Mouse (Mus musculus) forebrain, embryonic 10.5 days (tissue): Measurements from ENCODE around the gene Fam104a. TPM values are rescaled to one million over a fixed set of nuclear protein-coding genes. Genes with fewer than 3 reads are reported as not detected.

Experiments used
- DNase-seq: peaks from one replicate; pipeline ENCODE4 v3.0.0-alpha.2; 2017; ENCODE audit warnings: low spot score; ENCODE audit errors: extremely low spot score
- H3K27ac ChIP-seq: fragments of 300-500 bp; sonication (generic); 2 replicates; pipeline ENCODE4 v1.5.1; 2016; ENCODE audit warnings: mild to moderate bottlenecking
- H3K27me3 ChIP-seq: fragments of 300-500 bp; sonication (generic); 2 replicates; pipeline ENCODE4 v1.6.1; 2016; ENCODE audit warnings: mild to moderate bottlenecking; ENCODE audit not compliant: poor library complexity, severe bottlenecking
- H3K36me3 ChIP-seq: fragments of 300-500 bp; sonication (generic); replicated peaks from 2 replicates; pipeline ENCODE4 v1.6.1; 2016; ENCODE audit warnings: mild to moderate bottlenecking, moderate library complexity
- H3K4me1 ChIP-seq: fragments of 300-500 bp; sonication (generic); 2 replicates; pipeline ENCODE4 v1.6.1; 2016
- H3K4me3 ChIP-seq: fragments of 300-500 bp; sonication (generic); 2 replicates; pipeline ENCODE4 v1.5.1; 2016; ENCODE audit warnings: mild to moderate bottlenecking, moderate library complexity
- H3K9me3 ChIP-seq: fragments of 300-500 bp; sonication (generic); 2 replicates; pipeline ENCODE4 v1.6.1; 2016; ENCODE audit warnings: mild to moderate bottlenecking, moderate library complexity
- WGBS: fragments of 180-500 bp; shearing (Covaris S2); methylation state at CpG from one replicate; pipeline ENCODE4 v1.1.7; 2016; 5-methylcytosine and 5-hydroxymethylcytosine counted together
- polyA plus RNA-seq: library from polyadenylated mRNA; unstranded; fragments of >200 nt; fragmentation: Nextera tagmentation; extraction: Ambion mirVana; gene quantifications from 2 replicates; pipeline ENCODE4 v1.2.1, GENCODE M21; 2016

Fam104a gene
- polyA plus RNA-seq, 1 experiment from 2014 or later: 56.6 TPM

DNA sequence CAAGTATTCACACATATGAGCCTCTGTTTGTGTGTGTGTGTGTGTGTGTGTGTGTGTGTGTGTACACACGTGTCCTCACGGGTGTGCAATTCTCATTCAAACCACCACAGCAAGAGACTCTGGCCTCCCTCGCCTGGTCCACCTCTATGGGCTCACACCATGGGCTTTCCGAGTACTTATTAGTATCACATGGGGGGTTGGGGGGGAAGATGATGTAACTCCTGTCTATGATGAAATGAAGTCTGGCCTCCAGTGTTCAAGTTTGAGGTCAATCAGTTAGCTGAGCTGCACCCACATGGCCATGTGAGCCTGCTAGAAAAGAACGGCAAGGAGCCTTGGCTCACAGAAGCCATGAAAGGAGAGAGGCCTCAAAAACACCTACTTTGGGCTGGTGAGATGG is 50.6 kb downstream of the Fam104a start:
- Histone ChIP-seq H3K36me3 (0 out of 2 replicates have a peak, but pooled peaks cover 2% of the 10 kb centered on the region), H3K4me3 (no peak overlapping the region), H3K27ac (no peak overlapping the region), H3K4me1 (no peaks in the 10 kb centered on the region), H3K27me3 (no peaks in the 10 kb centered on the region), H3K9me3 (peaks cover 6% of the 10 kb centered on the region; the same call in 1 of the 2 replicates)
- 87% methylated on average over 5 of the region's 5 CpGs for WGBS
- no peak for DNase-seq

DNA sequence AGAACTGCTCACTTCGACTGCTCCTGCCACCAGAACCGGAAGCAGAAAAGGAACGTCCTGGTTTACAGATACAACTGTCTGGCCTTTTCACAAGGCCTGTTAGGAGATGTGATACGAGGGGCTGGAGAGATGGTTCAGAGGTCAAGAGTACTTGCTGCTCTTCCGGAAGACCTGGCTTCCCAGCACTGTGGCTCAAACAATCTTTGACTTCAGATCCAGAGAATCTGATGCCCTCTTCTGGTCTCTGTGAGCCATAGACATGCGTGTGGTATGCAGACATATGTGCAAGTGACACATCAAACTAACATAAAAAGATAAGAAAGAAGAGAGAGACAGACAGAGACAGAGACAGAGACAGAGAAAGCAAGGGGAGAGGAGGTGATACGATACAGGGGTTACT is 51.7 kb downstream of the Fam104a start:
- H3K27me3 ChIP-seq: no peaks in the 10 kb centered on the region
- H3K9me3 ChIP-seq: no peaks in the 10 kb centered on the region
- no peak for DNase-seq
- no peaks in the 10 kb centered on the region for H3K4me1 ChIP-seq
- 88% methylated on average over 7 of the region's 7 CpGs for WGBS
- no peaks in the 10 kb centered on the region for H3K36me3 ChIP-seq
- H3K27ac ChIP-seq: no peak overlapping the region
- H3K4me3 ChIP-seq: no peak overlapping the region

DNA sequence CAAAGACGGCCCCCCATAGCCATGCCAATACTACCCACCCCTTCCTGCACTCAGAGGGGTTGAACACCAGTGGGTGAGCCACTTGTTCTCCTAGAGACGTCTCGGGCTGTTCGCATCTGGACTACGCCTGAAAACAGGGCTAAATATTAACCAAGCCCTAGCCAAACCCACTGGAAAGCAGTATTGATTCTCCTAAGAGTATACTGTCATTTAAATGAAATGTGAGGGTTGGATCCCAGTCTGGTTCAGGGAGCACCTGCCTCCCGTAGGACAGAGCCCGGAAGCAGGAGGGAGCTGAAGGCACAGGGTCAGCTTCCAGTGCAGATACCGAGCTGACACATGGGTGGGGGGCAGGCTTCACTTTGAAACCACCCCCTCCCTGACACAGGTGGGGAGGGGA is 52.1 kb downstream of the Fam104a start:
- Histone ChIP-seq H3K27ac (no peak overlapping the region), H3K27me3 (no peaks in the 10 kb centered on the region), H3K36me3 (no peaks in the 10 kb centered on the region), H3K9me3 (no peaks in the 10 kb centered on the region), H3K4me1 (no peaks in the 10 kb centered on the region), H3K4me3 (no peak overlapping the region)
- DNase-seq: no peak
- WGBS: 85% methylated on average over 8 of the region's 8 CpGs

- no peak overlapping the region for H3K27ac ChIP-seq
- 87% methylated on average over 8 of the region's 8 CpGs for WGBS
Observed at GRCm38 (mm10) chr11:113631302-113631701, 52.7 kb downstream of the Fam104a start.

GRCm38 (mm10) chr11:113630642-113631041 is 53.3 kb downstream of the Fam104a start:
- no peak overlapping the region for H3K27ac ChIP-seq
- no peak overlapping the region for H3K4me3 ChIP-seq
- WGBS: 57% methylated on average over 7 of the region's 7 CpGs
- DNase-seq: no peak
- H3K4me1 ChIP-seq: no peaks in the 10 kb centered on the region
- no peaks in the 10 kb centered on the region for H3K9me3 ChIP-seq
- H3K27me3 ChIP-seq: no peaks in the 10 kb centered on the region
- H3K36me3 ChIP-seq: no peaks in the 10 kb centered on the region

More at GRCm38 (mm10) chr11:113631302-113631701, 52.7 kb downstream of the Fam104a start:
- no peaks in the 10 kb centered on the region for H3K9me3 ChIP-seq
- no peaks in the 10 kb centered on the region for H3K4me1 ChIP-seq
- no peaks in the 10 kb centered on the region for H3K36me3 ChIP-seq
- no peak overlapping the region for H3K4me3 ChIP-seq
- no peaks in the 10 kb centered on the region for H3K27me3 ChIP-seq
- DNase-seq: no peak

- no peak overlapping the region for H3K4me3 ChIP-seq
- 0 out of 2 replicates have a peak, but pooled peaks cover 3% of the 10 kb centered on the region for H3K36me3 ChIP-seq
- H3K27me3 ChIP-seq: no peaks in the 10 kb centered on the region
- no peak for DNase-seq
- no peaks in the 10 kb centered on the region for H3K4me1 ChIP-seq
- no peak overlapping the region for H3K27ac ChIP-seq
- no peaks in the 10 kb centered on the region for H3K9me3 ChIP-seq
- WGBS: 51% methylated on average over 4 of the region's 4 CpGs
Observed at GRCm38 (mm10) chr11:113627785-113628184, 56.2 kb downstream of the Fam104a start.

DNA sequence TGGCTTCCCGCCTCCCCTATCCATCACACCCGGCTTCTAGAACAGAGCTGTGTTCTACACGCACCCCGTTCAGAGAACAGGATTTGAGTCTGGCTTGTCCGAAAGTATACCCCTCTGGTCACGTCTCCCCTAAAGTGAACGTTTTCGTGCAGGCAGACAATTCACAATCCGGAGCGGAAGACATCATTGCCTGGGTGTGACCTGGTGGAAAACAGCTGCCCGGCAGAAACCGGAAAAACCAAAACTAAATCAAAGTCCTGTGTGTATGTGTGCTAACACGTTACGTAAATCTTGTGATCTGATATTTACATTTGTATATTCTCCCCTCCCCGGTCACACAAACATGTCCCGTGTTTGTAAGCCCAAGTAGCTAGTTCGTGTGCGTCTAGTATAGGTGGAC is 58.5 kb downstream of the Fam104a start:
- Histone ChIP-seq H3K36me3 (0 out of 2 replicates have a peak, but pooled peaks cover 3% of the 10 kb centered on the region), H3K4me3 (no peak overlapping the region), H3K9me3 (no peaks in the 10 kb centered on the region), H3K27me3 (peaks cover 17% of the 10 kb centered on the region), H3K4me1 (peaks cover 8% of the 10 kb centered on the region), H3K27ac (no peak overlapping the region)
- DNase-seq: no peak
- 95% methylated on average over 18 of the region's 18 CpGs for WGBS

GRCm38 (mm10) chr11:113622028-113622427 is 61.9 kb downstream of the Fam104a start:
- DNase-seq: no peak
- H3K36me3 ChIP-seq: 0 out of 2 replicates have a peak, but pooled peaks cover 3% of the 10 kb centered on the region
- no peaks in the 10 kb centered on the region for H3K9me3 ChIP-seq
- H3K27ac ChIP-seq: no peak overlapping the region
- H3K4me1 ChIP-seq: peaks cover 42% of the 10 kb centered on the region
- no peak overlapping the region for H3K4me3 ChIP-seq
- 92% methylated on average over 4 of the region's 4 CpGs for WGBS
- H3K27me3 ChIP-seq: peaks cover 51% of the 10 kb centered on the region

DNA sequence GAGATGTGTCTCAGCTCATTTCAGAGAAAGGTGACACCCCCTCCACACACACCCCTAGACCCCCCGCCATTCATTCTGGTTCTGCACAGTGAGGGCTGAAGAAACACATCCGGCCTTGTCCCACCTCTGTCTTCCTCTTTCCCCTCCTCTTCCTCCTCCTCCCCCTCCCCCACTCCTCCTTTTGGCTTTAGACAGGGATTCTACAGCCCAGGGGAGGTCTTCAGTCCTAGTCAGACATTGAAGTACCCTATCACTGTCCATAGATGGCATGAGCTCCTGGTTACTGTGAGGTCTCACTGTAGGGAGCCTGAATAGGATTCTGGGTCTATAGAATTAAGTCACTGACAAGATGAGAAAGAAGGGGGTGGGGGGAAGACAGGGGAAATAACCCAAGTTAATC is 63.0 kb downstream of the Fam104a start:
- WGBS: 54% methylated on average over 2 of the region's 2 CpGs

GRCm38 (mm10) chr11:113619420-113620080 is 64.4 kb downstream of the Fam104a start:
- 0 out of 2 replicates have a peak, but pooled peaks cover under 1% of the 10 kb centered on the region for H3K36me3 ChIP-seq
- no peaks in the 10 kb centered on the region for H3K9me3 ChIP-seq
- no peak for DNase-seq
- H3K4me3 ChIP-seq: peak overlapping the region; percentile 63
- peaks cover 63% of the 10 kb centered on the region for H3K27me3 ChIP-seq
- H3K27ac ChIP-seq: peak overlapping the region; percentile 69
- peaks cover 45% of the 10 kb centered on the region for H3K4me1 ChIP-seq
- 1% methylated on average over 31 of the region's 31 CpGs for WGBS

More for the DNA sequence above, 63.0 kb downstream of the Fam104a start:
- H3K27me3 ChIP-seq: peaks cover 56% of the 10 kb centered on the region
- H3K4me1 ChIP-seq: peaks cover 45% of the 10 kb centered on the region
- H3K9me3 ChIP-seq: no peaks in the 10 kb centered on the region
- no peak for DNase-seq
- H3K27ac ChIP-seq: no peak overlapping the region
- no peak overlapping the region for H3K4me3 ChIP-seq
- 0 out of 2 replicates have a peak, but pooled peaks cover 3% of the 10 kb centered on the region for H3K36me3 ChIP-seq

DNA sequence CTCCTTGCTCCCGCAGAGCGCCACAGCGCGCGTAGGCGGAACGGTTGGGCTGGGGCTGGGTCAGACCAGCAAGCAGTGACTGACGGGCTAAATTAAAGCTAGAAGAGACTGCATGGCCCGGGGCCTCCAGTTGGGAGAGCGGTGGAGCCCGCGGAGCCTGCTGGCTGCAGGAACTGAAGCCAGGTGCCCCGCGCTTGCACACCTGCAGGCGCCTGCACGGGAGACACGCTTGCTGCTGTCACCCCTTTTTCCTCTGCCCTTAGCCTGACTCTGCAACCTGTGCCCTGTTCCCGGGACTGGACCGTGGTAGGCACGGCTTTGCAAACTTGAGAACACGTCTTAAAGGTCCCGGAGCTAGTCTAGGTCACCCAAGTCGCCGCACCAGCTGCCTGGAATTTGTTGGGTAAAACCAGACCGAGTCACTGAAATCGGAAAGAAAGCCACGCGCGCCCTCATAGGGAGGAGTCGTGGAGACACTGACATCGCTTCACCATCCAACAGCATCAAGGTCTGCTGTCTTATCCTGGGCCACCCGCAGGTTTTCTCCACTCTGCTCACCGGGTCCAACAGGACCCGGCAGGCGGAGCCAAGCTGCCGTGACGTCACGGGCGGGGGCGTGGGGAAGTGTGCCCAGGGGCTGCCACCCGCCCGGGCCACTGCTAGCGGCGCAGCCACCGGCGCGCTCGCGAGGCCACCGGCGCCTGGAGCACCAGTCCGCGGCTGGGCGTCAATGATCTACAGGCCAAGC is 65.1 kb downstream of the Fam104a start, which contains the start of gene Sstr2:
Gene Sstr2, plus strand, starts transcription at position 671 of the 748 bp plus-strand sequence.
- no peaks in the 10 kb centered on the region for H3K9me3 ChIP-seq
- H3K4me1 ChIP-seq: peaks cover 50% of the 10 kb centered on the region
- no peaks in the 10 kb centered on the region for H3K36me3 ChIP-seq
- peaks cover 70% of the 10 kb centered on the region for H3K27me3 ChIP-seq
- 1% methylated on average over 54 of the region's 54 CpGs for WGBS
- H3K4me3 ChIP-seq: peak within 1 kb of the TSS; percentile 63
- peak within 1 kb of the TSS; percentile 69 for H3K27ac ChIP-seq
- peak; percentile 67 for DNase-seq

DNA sequence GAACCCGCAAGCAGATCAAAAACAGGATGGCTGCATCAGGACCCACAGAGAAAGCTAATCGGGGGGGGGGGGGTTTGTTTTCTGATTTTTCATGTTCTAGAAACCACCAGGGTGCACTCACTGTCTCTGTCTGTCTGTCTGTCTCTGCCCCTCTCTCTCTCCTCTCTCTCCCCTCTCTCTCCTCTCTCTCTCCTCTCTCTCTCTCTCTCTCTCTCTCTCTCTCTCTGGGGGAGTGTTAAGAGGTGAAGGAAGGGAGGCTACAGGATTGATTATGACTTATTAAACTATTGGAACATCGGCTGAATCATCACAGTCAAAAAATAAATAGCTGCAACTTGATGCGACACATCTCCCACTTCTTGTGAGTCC is 65.7 kb downstream of the Fam104a start:
- Histone ChIP-seq H3K9me3 (no peaks in the 10 kb centered on the region), H3K36me3 (no peaks in the 10 kb centered on the region), H3K4me1 (peaks cover 53% of the 10 kb centered on the region), H3K27ac (no peak overlapping the region), H3K4me3 (peak overlapping the region; percentile 63), H3K27me3 (peaks cover 76% of the 10 kb centered on the region)
- DNase-seq: no peak
- WGBS: 24% methylated on average over 4 of the region's 4 CpGs
